Mouse (Mus musculus) forebrain, embryonic 14.5 days (tissue): ENCODE data around the gene Cfap100. TPM values are rescaled to one million over a fixed set of nuclear protein-coding genes. Genes with fewer than 3 reads are reported as not detected.

Experiments
- ATAC-seq: fragments of 200-750 bp; cut with Nextera tagmentation; 2 replicates; pipeline ENCODE4 v1.8.0; 2017; ENCODE audit warnings: mild to moderate bottlenecking, moderate library complexity
- DNase-seq: peaks from one replicate; pipeline ENCODE4 v3.0.0-alpha.2; 2015; ENCODE audit warnings: low spot score
- H3K27ac ChIP-seq: fragments of 300-500 bp; sonication (generic); 2 replicates; pipeline ENCODE4 v1.5.1; 2014; ENCODE audit warnings: low read depth, mild to moderate bottlenecking, control low read depth, low read length, moderate library complexity
- H3K27me3 ChIP-seq: fragments of 300-500 bp; sonication (generic); replicated peaks from 2 replicates; pipeline ENCODE4 v1.6.1; 2014; ENCODE audit warnings: low read length, control low read depth, mixed read lengths; ENCODE audit not compliant: control insufficient read depth, insufficient read depth
- H3K36me3 ChIP-seq: fragments of 300-500 bp; sonication (generic); 2 replicates; pipeline ENCODE4 v1.6.1; 2014; ENCODE audit warnings: low read length, control low read depth; ENCODE audit not compliant: control insufficient read depth, insufficient read depth
- H3K4me1 ChIP-seq: fragments of 300-500 bp; sonication (generic); 2 replicates; pipeline ENCODE4 v1.6.1; 2014; ENCODE audit warnings: antibody characterized with exemption, low read length, control low read depth; ENCODE audit not compliant: control insufficient read depth, insufficient read depth
- H3K4me2 ChIP-seq: fragments of 300-500 bp; sonication (generic); 2 replicates; pipeline ENCODE4 v1.6.1; 2014; ENCODE audit warnings: mild to moderate bottlenecking, control low read depth, low read length
- H3K4me3 ChIP-seq: fragments of 300-500 bp; sonication (generic); 2 replicates; pipeline ENCODE4 v1.5.1; 2014; ENCODE audit warnings: low read depth, low read length, control low read depth
- H3K9ac ChIP-seq: fragments of 300-500 bp; sonication (generic); 2 replicates; pipeline ENCODE4 v1.6.1; 2014; ENCODE audit warnings: mild to moderate bottlenecking, low read length, control low read depth, moderate library complexity
- H3K9me3 ChIP-seq: fragments of 300-500 bp; sonication (generic); replicated peaks from 2 replicates; pipeline ENCODE4 v1.6.1; 2016; ENCODE audit warnings: low read length, control low read depth, mixed read lengths; ENCODE audit not compliant: control insufficient read depth
- WGBS: fragments of 180-500 bp; shearing (Covaris S2); extraction: QIAGEN DNeasy Blood & Tissue Kit; methylation state at CpG from one replicate; pipeline ENCODE4 v1.1.7; 2014; 5-methylcytosine and 5-hydroxymethylcytosine counted together
- polyA plus RNA-seq: library from polyadenylated mRNA; unstranded; fragments of >200 nt; fragmentation: Nextera tagmentation; extraction: Ambion mirVana; gene quantifications from 2 replicates; pipeline ENCODE4 v1.2.1, GENCODE M21; 2014

Gene Cfap100
- 3.0 and 3.1 TPM in 2 replicates for polyA plus RNA-seq

- no peaks in the 10 kb centered on the region for H3K9me3 ChIP-seq
- under 1% methylated on average over 31 of the region's 31 CpGs for WGBS
- peak within 1 kb of the TSS; percentile 69 for H3K4me2 ChIP-seq
- H3K4me3 ChIP-seq: peak within 1 kb of the TSS; percentile 41
- H3K9ac ChIP-seq: peak within 1 kb of the TSS; percentile 70
- DNase-seq (peak; percentile 83), ATAC-seq (peak; percentile 92)
- peak within 1 kb of the TSS; percentile 17; the same call in 1 of the 2 replicates for H3K27ac ChIP-seq
- H3K4me1 ChIP-seq: no peaks in the 10 kb centered on the region
- no peaks in the 10 kb centered on the region for H3K36me3 ChIP-seq
- no peaks in the 10 kb centered on the region for H3K27me3 ChIP-seq
These were observed at the start of gene Cfap100 for GRCm38 (mm10) chr6:90428380-90428974. Cfap100 (minus strand) TSS chr6:90428797.

GRCm38 (mm10) chr6:90476941-90477518, 48.4 kb upstream of the Cfap100 start:
- DNase-seq: peak; percentile 23
- Histone ChIP-seq H3K4me2 (no peak overlapping the region), H3K27me3 (no peaks in the 10 kb centered on the region), H3K4me3 (no peak overlapping the region), H3K27ac (no peak overlapping the region), H3K4me1 (no peaks in the 10 kb centered on the region), H3K9me3 (no peaks in the 10 kb centered on the region), H3K36me3 (no peaks in the 10 kb centered on the region), H3K9ac (no peak overlapping the region)
- WGBS: 59% methylated on average over 14 of the region's 14 CpGs
- peak; percentile 40; the same call in 1 of the 2 replicates for ATAC-seq

GRCm38 (mm10) chr6:90475854-90476212, 47.2 kb upstream of the Cfap100 start:
- Histone ChIP-seq H3K4me3 (no peak overlapping the region), H3K9ac (no peak overlapping the region), H3K9me3 (no peaks in the 10 kb centered on the region), H3K36me3 (no peaks in the 10 kb centered on the region), H3K27me3 (no peaks in the 10 kb centered on the region), H3K4me1 (no peaks in the 10 kb centered on the region), H3K4me2 (no peak overlapping the region), H3K27ac (no peak overlapping the region)
- ATAC-seq: no peak
- no peak for DNase-seq
- 83% methylated on average over 3 of the region's 3 CpGs for WGBS

GRCm38 (mm10) chr6:90475176-90475853, 46.7 kb upstream of the Cfap100 start:
- Histone ChIP-seq H3K27ac (no peak overlapping the region), H3K36me3 (no peaks in the 10 kb centered on the region), H3K4me2 (no peak overlapping the region), H3K4me3 (no peak overlapping the region), H3K9me3 (no peaks in the 10 kb centered on the region), H3K27me3 (no peaks in the 10 kb centered on the region), H3K4me1 (no peaks in the 10 kb centered on the region), H3K9ac (no peak overlapping the region)
- DNase-seq (no peak), ATAC-seq (no peak)
- WGBS: 81% methylated on average over 4 of the region's 4 CpGs

- no peak overlapping the region for H3K9ac ChIP-seq
- WGBS: 82% methylated on average over 3 of the region's 3 CpGs
- H3K36me3 ChIP-seq: no peaks in the 10 kb centered on the region
- no peaks in the 10 kb centered on the region for H3K4me1 ChIP-seq
- H3K27ac ChIP-seq: no peak overlapping the region
- no peaks in the 10 kb centered on the region for H3K27me3 ChIP-seq
- H3K9me3 ChIP-seq: no peaks in the 10 kb centered on the region
- ATAC-seq: no peak
- H3K4me2 ChIP-seq: no peak overlapping the region
- H3K4me3 ChIP-seq: no peak overlapping the region
- no peak for DNase-seq
These were observed 45.8 kb upstream of the Cfap100 start for GRCm38 (mm10) chr6:90474361-90474750.

- no peak overlapping the region for H3K27ac ChIP-seq
- no peak overlapping the region for H3K4me3 ChIP-seq
- no peaks in the 10 kb centered on the region for H3K36me3 ChIP-seq
- no peak overlapping the region for H3K9ac ChIP-seq
- 94% methylated on average over 24 of the region's 24 CpGs for WGBS
- H3K27me3 ChIP-seq: no peaks in the 10 kb centered on the region
- no peaks in the 10 kb centered on the region for H3K4me1 ChIP-seq
- ATAC-seq: no peak
- DNase-seq: no peak
- no peak overlapping the region for H3K4me2 ChIP-seq
- no peaks in the 10 kb centered on the region for H3K9me3 ChIP-seq
These were observed 45.2 kb upstream of the Cfap100 start for GRCm38 (mm10) chr6:90473630-90474360.

- Histone ChIP-seq H3K9ac (no peak overlapping the region), H3K4me3 (no peak overlapping the region), H3K9me3 (no peaks in the 10 kb centered on the region), H3K27me3 (no peaks in the 10 kb centered on the region), H3K27ac (no peak overlapping the region), H3K36me3 (0 out of 2 replicates have a peak, but pooled peaks cover 4% of the 10 kb centered on the region), H3K4me1 (no peaks in the 10 kb centered on the region), H3K4me2 (no peak overlapping the region)
- DNase-seq (no peak), ATAC-seq (no peak)
- WGBS: 93% methylated on average over 3 of the region's 3 CpGs
These were observed 44.1 kb upstream of the Cfap100 start for GRCm38 (mm10) chr6:90472697-90473096.

GRCm38 (mm10) chr6:90472079-90472478, 43.5 kb upstream of the Cfap100 start:
- H3K36me3 ChIP-seq: 0 out of 2 replicates have a peak, but pooled peaks cover 4% of the 10 kb centered on the region
- H3K4me1 ChIP-seq: no peaks in the 10 kb centered on the region
- DNase-seq: no peak
- 75% methylated on average over 4 of the region's 4 CpGs for WGBS
- no peaks in the 10 kb centered on the region for H3K9me3 ChIP-seq
- H3K27me3 ChIP-seq: no peaks in the 10 kb centered on the region
- no peak overlapping the region for H3K4me2 ChIP-seq
- H3K4me3 ChIP-seq: no peak overlapping the region
- no peak overlapping the region for H3K27ac ChIP-seq
- no peak for ATAC-seq
- H3K9ac ChIP-seq: no peak overlapping the region
